Mouse (Mus musculus) liver, embryonic 11.5 days (tissue): ENCODE measurements around the gene Fbxl8. TPM values are rescaled to one million over a fixed set of nuclear protein-coding genes. Genes with fewer than 3 reads are reported as not detected.
"Not testable (repeated sequence)": the region's sequence is repeated elsewhere in the genome, so short reads cannot be mapped to it uniquely, and the experiment has no call there.

Experiments
- ATAC-seq: fragments of 200-750 bp; cut with Nextera tagmentation; replicated peaks from 2 replicates; pipeline ENCODE4 v1.8.0; 2017; ENCODE audit warnings: moderate number of reproducible peaks, mild to moderate bottlenecking, moderate TSS enrichment, moderate library complexity; ENCODE audit not compliant: low FRiP score
- DNase-seq: peaks from one replicate; pipeline ENCODE4 v3.0.0-alpha.2; 2017; ENCODE audit warnings: low spot score
- H3K27ac ChIP-seq: fragments of 300-500 bp; sonication (generic); 2 replicates; pipeline ENCODE4 v1.5.1; 2014; ENCODE audit warnings: mild to moderate bottlenecking, low read depth, low read length, control low read depth
- H3K27me3 ChIP-seq: fragments of 300-500 bp; sonication (generic); replicated peaks from 2 replicates; pipeline ENCODE4 v1.6.1; 2014; ENCODE audit warnings: low read length, mixed read lengths; ENCODE audit not compliant: control insufficient read depth, insufficient read depth
- H3K36me3 ChIP-seq: fragments of 300-500 bp; sonication (generic); 2 replicates; pipeline ENCODE4 v1.6.1; 2014; ENCODE audit warnings: mild to moderate bottlenecking, low read length, moderate library complexity, mixed read lengths; ENCODE audit not compliant: control insufficient read depth, insufficient read depth
- H3K4me1 ChIP-seq: fragments of 300-500 bp; sonication (generic); replicated peaks from 2 replicates; pipeline ENCODE4 v1.6.1; 2014; ENCODE audit warnings: low read length, mixed read lengths; ENCODE audit not compliant: control insufficient read depth, insufficient read depth
- H3K4me2 ChIP-seq: fragments of 300-500 bp; sonication (generic); 2 replicates; pipeline ENCODE4 v1.6.1; 2014; ENCODE audit warnings: mild to moderate bottlenecking, control low read depth, moderate library complexity
- H3K4me3 ChIP-seq: fragments of 300-500 bp; sonication (generic); 2 replicates; pipeline ENCODE4 v1.5.1; 2014; ENCODE audit warnings: low read depth, low read length, control low read depth
- H3K9ac ChIP-seq: fragments of 300-500 bp; sonication (generic); 2 replicates; pipeline ENCODE4 v1.6.1; 2014; ENCODE audit warnings: low read depth, low read length, control low read depth
- H3K9me3 ChIP-seq: fragments of 300-500 bp; sonication (generic); 2 replicates; pipeline ENCODE4 v1.6.1; 2016; ENCODE audit warnings: low read length, inconsistent platforms, mixed read lengths; ENCODE audit not compliant: control insufficient read depth
- WGBS: fragments of 180-500 bp; shearing (Covaris S2); extraction: QIAGEN DNeasy Blood & Tissue Kit; methylation state at CpG from one replicate; pipeline ENCODE4 v1.1.7; 2014; 5-methylcytosine and 5-hydroxymethylcytosine counted together
- polyA plus RNA-seq: library from polyadenylated mRNA; unstranded; fragments of >200 nt; fragmentation: Nextera tagmentation; extraction: Ambion mirVana; gene quantifications from 2 replicates; pipeline ENCODE4 v1.2.1, GENCODE M21; 2014

The Fbxl8 gene
- polyA plus RNA-seq, 1 experiment from 2014 or later: 2.0 TPM

DNA sequence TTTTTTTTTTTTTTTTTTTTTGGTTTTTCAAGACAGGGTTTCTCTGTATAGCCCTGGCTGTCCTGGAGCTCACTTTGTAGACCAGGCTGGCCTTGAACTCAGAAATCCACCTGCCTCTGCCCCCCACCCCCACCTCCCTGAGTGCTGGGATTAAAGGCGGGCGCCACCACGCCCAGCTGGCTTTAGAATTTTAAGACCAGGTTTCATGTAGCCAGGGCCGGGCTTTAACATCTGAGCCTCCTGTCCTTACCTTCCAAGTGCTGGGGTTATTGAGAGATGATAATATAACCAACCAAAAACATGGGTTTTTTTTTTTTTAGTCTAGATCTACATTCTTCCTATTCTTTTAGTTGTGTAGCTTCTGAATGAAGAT lies 32.1 kb upstream of the Fbxl8 start:
- not testable (repeated sequence) for ATAC-seq
- 93% methylated on average over 4 of the region's 4 CpGs for WGBS

DNA sequence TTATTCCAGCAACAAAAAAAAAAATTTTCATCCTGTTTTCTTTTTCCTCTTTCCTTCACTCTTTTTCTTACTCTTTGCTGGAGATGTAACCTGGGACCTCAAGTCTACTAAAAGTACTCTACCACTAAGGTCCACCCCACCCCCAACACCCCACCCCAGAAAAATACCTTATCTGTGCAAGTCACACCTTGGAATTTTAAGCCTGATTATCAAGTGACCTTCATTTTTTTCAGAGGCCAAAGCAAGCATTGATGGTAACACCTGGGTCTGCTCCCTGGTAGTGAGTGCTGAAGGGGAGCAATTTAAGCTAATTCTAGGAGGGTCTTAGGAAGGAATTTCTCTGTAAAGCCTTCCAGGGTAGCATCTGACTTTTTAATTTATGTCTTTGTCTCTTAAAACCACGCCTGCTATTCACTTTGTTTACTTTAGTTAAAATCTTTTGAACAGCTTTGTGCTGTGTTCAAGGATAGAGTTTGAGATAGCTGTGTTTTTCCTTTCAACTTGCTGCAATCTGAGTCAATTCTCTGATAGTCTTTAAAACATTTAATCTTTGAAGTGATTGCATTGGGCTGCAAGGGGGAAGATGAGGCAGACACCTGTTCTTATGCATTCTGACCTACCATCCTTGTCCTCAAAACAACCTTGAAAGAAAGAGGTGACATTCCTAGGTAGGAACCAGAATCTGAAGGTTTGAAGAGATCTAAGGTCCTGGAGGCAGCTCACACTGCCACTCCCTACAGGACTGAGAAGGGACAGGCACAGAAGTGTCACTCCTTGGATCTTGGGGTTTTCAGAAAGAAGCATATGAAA lies 31.1 kb upstream of the Fbxl8 start:
- Histone ChIP-seq H3K4me2 (no peak overlapping the region; the same call in 1 of the 2 replicates), H3K4me1 (peaks cover 11% of the 10 kb centered on the region), H3K27me3 (no peaks in the 10 kb centered on the region), H3K9ac (no peak overlapping the region), H3K27ac (no peak overlapping the region), H3K9me3 (no peaks in the 10 kb centered on the region), H3K4me3 (no peak overlapping the region), H3K36me3 (peaks cover 3% of the 10 kb centered on the region; the same call in 1 of the 2 replicates)
- no peak for DNase-seq
- peak; percentile 47; the same call in 1 of the 2 replicates for ATAC-seq
- 60% methylated on average over 1 of the region's 1 CpGs for WGBS

More for the DNA sequence above, 32.1 kb upstream of the Fbxl8 start:
- H3K4me1 ChIP-seq: peaks cover 11% of the 10 kb centered on the region
- H3K27me3 ChIP-seq, H3K27ac ChIP-seq, H3K4me3 ChIP-seq, H3K9me3 ChIP-seq, H3K9ac ChIP-seq, H3K36me3 ChIP-seq, H3K4me2 ChIP-seq, DNase-seq: not testable (repeated sequence)

GRCm38 (mm10) chr8:105235206-105235605 lies 29.2 kb upstream of the Fbxl8 start:
- WGBS: 94% methylated on average over 1 of the region's 1 CpGs
- H3K4me1 ChIP-seq: peaks cover 11% of the 10 kb centered on the region
- no peak overlapping the region for H3K4me3 ChIP-seq
- no peak overlapping the region for H3K4me2 ChIP-seq
- DNase-seq (no peak), ATAC-seq (no peak)
- no peak overlapping the region for H3K27ac ChIP-seq
- peaks cover 18% of the 10 kb centered on the region; the same call in 1 of the 2 replicates for H3K36me3 ChIP-seq
- no peaks in the 10 kb centered on the region for H3K27me3 ChIP-seq
- H3K9me3 ChIP-seq: no peaks in the 10 kb centered on the region
- no peak overlapping the region for H3K9ac ChIP-seq

DNA sequence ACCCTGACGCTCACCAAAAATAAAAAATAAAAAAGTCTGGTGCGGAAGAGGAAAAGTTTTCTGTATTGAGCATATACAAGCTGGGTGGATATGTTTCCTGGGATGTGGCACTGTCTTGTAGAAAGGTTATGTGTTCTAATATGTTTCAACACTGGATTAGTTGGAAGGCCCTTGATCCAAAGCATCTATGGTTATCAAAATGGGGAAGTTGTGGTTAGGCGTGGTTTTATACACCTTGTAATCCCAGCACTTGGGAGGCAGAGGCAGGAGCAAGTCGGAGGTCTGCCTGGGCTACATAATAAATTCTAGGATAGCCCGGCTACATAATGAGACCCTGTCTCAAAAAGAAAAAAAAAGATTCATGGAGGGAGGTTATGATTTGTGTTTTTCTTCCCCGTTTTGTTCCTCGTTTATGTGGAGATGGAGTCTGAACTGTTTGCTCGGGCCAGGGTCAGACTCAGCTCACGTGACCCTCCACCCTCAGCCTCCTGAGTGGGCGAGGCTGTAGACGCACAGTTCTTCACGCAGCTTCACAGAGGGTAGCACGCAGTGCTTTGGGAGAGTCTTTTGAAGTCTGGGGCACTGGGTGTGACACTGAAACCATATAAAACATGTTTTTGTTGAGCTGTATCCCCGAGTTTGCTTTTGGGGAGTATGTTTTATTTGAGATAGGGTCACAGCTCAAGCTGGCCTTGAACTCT lies 26.9 kb upstream of the Fbxl8 start:
- WGBS: 81% methylated on average over 14 of the region's 14 CpGs
- H3K4me1 ChIP-seq: peaks cover 7% of the 10 kb centered on the region
- no peaks in the 10 kb centered on the region for H3K27me3 ChIP-seq
- DNase-seq (no peak), ATAC-seq (no peak)
- no peak overlapping the region for H3K9ac ChIP-seq
- H3K36me3 ChIP-seq: peaks cover 25% of the 10 kb centered on the region; the same call in 1 of the 2 replicates
- no peak overlapping the region for H3K4me3 ChIP-seq
- H3K27ac ChIP-seq: no peak overlapping the region
- H3K4me2 ChIP-seq: no peak overlapping the region
- H3K9me3 ChIP-seq: no peaks in the 10 kb centered on the region

- Histone ChIP-seq H3K4me1 (no peaks in the 10 kb centered on the region), H3K9me3 (no peaks in the 10 kb centered on the region), H3K27me3 (no peaks in the 10 kb centered on the region), H3K4me2 (no peak overlapping the region), H3K36me3 (peaks cover 22% of the 10 kb centered on the region; the same call in 1 of the 2 replicates), H3K4me3 (no peak overlapping the region), H3K27ac (no peak overlapping the region), H3K9ac (no peak overlapping the region)
- ATAC-seq: no peak
- 98% methylated on average over 7 of the region's 7 CpGs for WGBS
- no peak for DNase-seq
Measured at GRCm38 (mm10) chr8:105241016-105241415, 23.4 kb upstream of the Fbxl8 start.

DNA sequence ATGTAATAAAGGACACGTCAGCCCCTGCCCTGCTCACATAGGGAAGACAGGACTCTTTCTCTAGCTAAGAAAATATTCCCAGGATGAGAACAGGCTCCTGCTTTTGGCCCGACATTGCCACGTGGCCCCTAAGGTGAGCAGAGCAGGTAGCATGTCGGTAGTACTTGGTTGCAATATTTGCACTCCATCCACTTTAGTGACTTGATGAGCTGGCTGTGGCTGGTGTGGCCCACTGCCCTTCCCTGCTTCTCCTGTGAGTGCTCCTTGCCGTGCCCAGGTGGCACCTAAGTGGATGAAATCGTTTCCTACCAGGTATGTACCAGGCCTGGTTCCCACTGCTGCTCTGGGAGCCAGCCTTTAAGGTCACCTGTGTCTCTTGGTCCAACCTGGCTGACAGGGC lies 12.5 kb upstream of the Fbxl8 start:
- H3K36me3 ChIP-seq: peaks cover 27% of the 10 kb centered on the region
- no peak overlapping the region for H3K27ac ChIP-seq
- 90% methylated on average over 6 of the region's 6 CpGs for WGBS

DNA sequence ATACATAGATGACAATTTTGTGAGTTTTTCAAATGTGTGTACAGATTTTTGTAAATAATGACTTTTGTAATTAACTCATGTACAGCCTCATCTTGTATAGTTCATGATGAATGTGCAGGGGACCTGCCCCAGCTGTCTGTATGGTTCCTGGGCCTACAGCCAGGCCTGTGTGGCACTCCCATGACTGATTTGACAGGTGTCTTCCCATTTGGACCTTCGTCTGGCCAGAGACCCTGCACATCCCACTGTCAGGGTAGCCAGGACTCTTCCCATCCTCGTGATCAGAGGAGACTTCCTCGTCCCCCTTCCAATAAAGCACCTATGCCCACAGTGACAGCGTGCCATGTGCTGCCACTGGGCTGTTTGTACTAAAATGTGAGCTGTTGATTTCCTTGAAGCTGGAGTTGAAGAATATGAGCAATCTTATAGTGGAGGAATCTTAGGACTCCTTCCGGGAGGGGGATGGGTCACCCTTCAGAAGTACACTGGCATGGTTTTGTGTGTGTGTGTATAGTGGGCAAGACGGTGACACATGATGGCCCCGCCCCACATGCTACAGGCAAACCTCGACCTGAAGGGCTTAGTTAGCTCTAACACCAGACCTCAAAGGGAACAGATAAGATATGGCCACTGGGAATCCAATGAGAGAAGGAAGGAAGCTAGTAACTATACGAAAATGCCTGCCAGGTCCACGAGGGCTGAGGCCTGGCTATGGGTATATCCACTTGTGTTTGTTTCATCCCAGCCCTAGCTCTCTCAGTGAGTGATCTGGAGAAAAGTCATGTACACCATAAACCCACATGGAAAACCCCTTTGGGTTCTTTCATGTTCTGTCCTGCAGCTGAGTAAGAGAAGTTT lies 11.5 kb upstream of the Fbxl8 start:
- Histone ChIP-seq H3K4me2 (no peak overlapping the region), H3K36me3 (peaks cover 27% of the 10 kb centered on the region), H3K9me3 (no peaks in the 10 kb centered on the region), H3K9ac (no peak overlapping the region), H3K27ac (no peak overlapping the region), H3K4me3 (no peak overlapping the region), H3K27me3 (peaks cover 7% of the 10 kb centered on the region; the same call in 1 of the 2 replicates), H3K4me1 (peaks cover 16% of the 10 kb centered on the region)
- ATAC-seq (no peak), DNase-seq (no peak)
- WGBS: 70% methylated on average over 10 of the region's 10 CpGs

More for the DNA sequence above, 12.5 kb upstream of the Fbxl8 start:
- no peak overlapping the region for H3K9ac ChIP-seq
- no peaks in the 10 kb centered on the region for H3K9me3 ChIP-seq
- H3K4me1 ChIP-seq: peaks cover 16% of the 10 kb centered on the region
- 0 out of 2 replicates have a peak, but pooled peaks cover 7% of the 10 kb centered on the region for H3K27me3 ChIP-seq
- H3K4me2 ChIP-seq: no peak overlapping the region
- ATAC-seq (no peak), DNase-seq (no peak)
- H3K4me3 ChIP-seq: no peak overlapping the region

DNA sequence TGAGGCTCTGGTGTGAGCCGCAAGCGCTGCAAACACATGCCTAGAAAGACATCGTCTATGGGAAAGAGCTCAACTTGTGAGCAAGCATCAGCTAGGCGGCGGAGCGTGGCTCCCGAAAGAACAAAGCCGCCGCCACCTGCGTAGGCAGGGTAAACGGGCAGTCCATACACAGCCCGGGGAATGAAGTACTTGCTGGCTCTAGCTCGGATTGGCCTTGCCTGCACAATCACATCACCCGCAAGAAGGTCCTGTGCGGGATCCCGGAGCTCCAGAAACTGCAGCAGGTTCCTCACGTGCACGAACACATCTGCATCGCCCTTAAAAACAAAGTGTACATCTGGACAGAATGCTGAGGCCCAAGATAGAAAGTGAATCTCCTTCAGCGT lies 10.7 kb upstream of the Fbxl8 start:
- Histone ChIP-seq H3K4me1 (peaks cover 17% of the 10 kb centered on the region), H3K27me3 (peaks cover 11% of the 10 kb centered on the region), H3K4me2 (peak overlapping the region; percentile 99), H3K9me3 (no peaks in the 10 kb centered on the region), H3K9ac (no peak overlapping the region; the same call in 1 of the 2 replicates), H3K27ac (no peak overlapping the region), H3K36me3 (peaks cover 19% of the 10 kb centered on the region), H3K4me3 (peak overlapping the region; percentile 66)
- DNase-seq (no peak), ATAC-seq (no peak)
- WGBS: 51% methylated on average over 20 of the region's 20 CpGs
